Mouse (Mus musculus) ES-E14 (cell line): ENCODE results near the gene Usf3. TPM values are rescaled to one million over a fixed set of nuclear protein-coding genes. Genes with fewer than 3 reads are reported as not detected.

ENCODE experiments used
- DNase-seq: peaks from one replicate; pipeline ENCODE4 v3.0.0-alpha.2; 2013; ENCODE audit warnings: low read depth, low spot score
- H3K27ac ChIP-seq: 2 replicates; pipeline ENCODE4 v1.5.1; 2012; ENCODE audit warnings: low read depth, mild to moderate bottlenecking, low read length, moderate library complexity, mixed read lengths; ENCODE audit not compliant: poor library complexity, insufficient read depth, severe bottlenecking
- H3K36me3 ChIP-seq: 2 replicates; pipeline ENCODE4 v1.6.1; 2012; ENCODE audit warnings: mild to moderate bottlenecking, low read length, moderate library complexity, mixed read lengths; ENCODE audit not compliant: control insufficient read depth, poor library complexity, insufficient read depth, severe bottlenecking
- H3K4me1 ChIP-seq, 2 experiments: fragments of 150-350 bp in 1 of 2; sonication (generic) in 1 of 2; 2 replicates each; pipeline ENCODE4 v1.6.1; 2012; ENCODE audit warnings: low read length in 2 of 2, mild to moderate bottlenecking in 1 of 2, mixed read lengths in 1 of 2; ENCODE audit not compliant: control insufficient read depth in 2 of 2, insufficient read depth in 2 of 2, poor library complexity in 1 of 2
- H3K4me3 ChIP-seq, 2 experiments: fragments of 150-350 bp in 1 of 2; sonication (generic) in 1 of 2; 2 replicates each; pipeline ENCODE4 v1.5.1; 2012; ENCODE audit warnings: low read length in 2 of 2, low read depth in 1 of 2, mild to moderate bottlenecking in 1 of 2, mixed read lengths in 1 of 2; ENCODE audit not compliant: insufficient read depth in 1 of 2, poor library complexity in 1 of 2, severe bottlenecking in 1 of 2
- H3K9ac ChIP-seq: 2 replicates; pipeline ENCODE4 v1.6.1; 2012; ENCODE audit warnings: low read depth, mild to moderate bottlenecking, low read length, mixed read lengths; ENCODE audit not compliant: poor library complexity, insufficient read depth, severe bottlenecking
- H3K9me3 ChIP-seq: fragments of 150-350 bp; sonication (generic); 2 replicates; pipeline ENCODE4 v1.6.1; 2012; ENCODE audit warnings: low read depth, mild to moderate bottlenecking, low read length; ENCODE audit not compliant: control insufficient read depth, insufficient read depth
- CHD2 ChIP-seq: IDR thresholded peaks from 2 replicates; pipeline ENCODE4 v1.6.1; 2014; ENCODE audit warnings: mild to moderate bottlenecking, low read depth, low read length, inconsistent platforms
- HCFC1 ChIP-seq: IDR thresholded peaks from 2 replicates; pipeline ENCODE4 v1.6.1; 2012; ENCODE audit warnings: low read length, inconsistent platforms, borderline replicate concordance; ENCODE audit not compliant: insufficient read depth
- MAFK ChIP-seq: IDR thresholded peaks from 2 replicates; pipeline ENCODE4 v1.6.1; 2014; ENCODE audit warnings: mild to moderate bottlenecking, low read depth, low read length, inconsistent platforms; ENCODE audit not compliant: insufficient read depth
- ZC3H11A ChIP-seq: IDR thresholded peaks from 2 replicates; pipeline ENCODE4 v1.6.1; 2012; ENCODE audit warnings: low read depth, mild to moderate bottlenecking, inconsistent platforms, low read length, borderline replicate concordance
- ZNF384 ChIP-seq: IDR thresholded peaks from 2 replicates; pipeline ENCODE4 v1.6.1; 2012; ENCODE audit warnings: low read depth, low read length, inconsistent platforms
- in situ Hi-C, 2 experiments: fragments of 600-800 bp; cut with MboI; formaldehyde crosslinking; loops; one replicate each; pipeline ENCODE4 v1.15.1; 2025; ENCODE audit warnings: low sequenced_read_pairs in 2 of 2, inconsistent platforms in 1 of 2; ENCODE audit not compliant: unreplicated experiment in 2 of 2
- total RNA-seq: library from RNA; depleted of rRNA; stranded (reverse); fragments of 300-350 nt; gene quantifications from 2 replicates; pipeline ENCODE4 v1.2.3, GENCODE M21; 2012

Gene Usf3
- total RNA-seq, 1 experiment, result 7.1 TPM

GRCm38 (mm10) chr16:44216417-44216816 is 43.4 kb downstream of the Usf3 start:
- no peak overlapping the region for H3K4me3 ChIP-seq
- no peaks in the 10 kb centered on the region for H3K9me3 ChIP-seq
- H3K9ac ChIP-seq, result no peak overlapping the region
- H3K4me1 ChIP-seq, result no peaks in the 10 kb centered on the region
- no peak for TF ChIP-seq ZNF384
- TF ChIP-seq CHD2, result no peak
- TF ChIP-seq HCFC1, result no peak
- no peak for TF ChIP-seq MAFK
- TF ChIP-seq ZC3H11A, result no peak
- in situ Hi-C loops, result no loop called here
- H3K36me3 ChIP-seq, result peaks cover 6% of the 10 kb centered on the region; the same call in 1 of the 2 replicates
- no peak overlapping the region for H3K27ac ChIP-seq
- DNase-seq, result no peak

GRCm38 (mm10) chr16:44221463-44221862 is 48.4 kb downstream of the Usf3 start:
- H3K27ac ChIP-seq, result no peak overlapping the region
- in situ Hi-C loops, result no loop called here
- no peak overlapping the region for H3K4me3 ChIP-seq
- 0 out of 2 replicates have a peak, but pooled peaks cover 2% of the 10 kb centered on the region for H3K36me3 ChIP-seq
- no peak for DNase-seq
- H3K4me1 ChIP-seq, result no peaks in the 10 kb centered on the region
- H3K9me3 ChIP-seq, result no peaks in the 10 kb centered on the region
- no peak overlapping the region for H3K9ac ChIP-seq
- no peak for TF ChIP-seq CHD2
- TF ChIP-seq ZNF384, result no peak
- no peak for TF ChIP-seq MAFK
- TF ChIP-seq HCFC1, result no peak
- TF ChIP-seq ZC3H11A, result no peak

- TF ChIP-seq HCFC1, result no peak
- TF ChIP-seq ZC3H11A, result no peak
- TF ChIP-seq CHD2, result no peak
- TF ChIP-seq MAFK, result no peak
- no peak for TF ChIP-seq ZNF384
- H3K27ac ChIP-seq, result no peak overlapping the region
- in situ Hi-C loops, result no loop called here
Observed at GRCm38 (mm10) chr16:44226706-44227291, 53.8 kb downstream of the Usf3 start.

GRCm38 (mm10) chr16:44233019-44233418 is 60.0 kb downstream of the Usf3 start:
- TF ChIP-seq MAFK, result no peak
- no peak for TF ChIP-seq HCFC1
- TF ChIP-seq ZC3H11A, result no peak
- no peak for TF ChIP-seq ZNF384
- TF ChIP-seq CHD2, result no peak
- H3K27ac ChIP-seq, result no peak overlapping the region
- no peak overlapping the region for H3K4me3 ChIP-seq
- no peak overlapping the region for H3K9ac ChIP-seq
- H3K36me3 ChIP-seq, result no peaks in the 10 kb centered on the region
- in situ Hi-C loops, result no loop called here
- DNase-seq, result no peak
- no peaks in the 10 kb centered on the region for H3K4me1 ChIP-seq
- H3K9me3 ChIP-seq, result no peaks in the 10 kb centered on the region

More at GRCm38 (mm10) chr16:44226706-44227291, 53.8 kb downstream of the Usf3 start:
- Histone ChIP-seq H3K9ac (no peak overlapping the region), H3K4me1 (no peaks in the 10 kb centered on the region), H3K4me3 (no peak overlapping the region), H3K9me3 (no peaks in the 10 kb centered on the region), H3K36me3 (no peaks in the 10 kb centered on the region)
- no peak for DNase-seq

GRCm38 (mm10) chr16:44237836-44238235 is 64.8 kb downstream of the Usf3 start:
- Histone ChIP-seq H3K4me3 (no peak overlapping the region), H3K36me3 (no peaks in the 10 kb centered on the region), H3K9me3 (no peaks in the 10 kb centered on the region), H3K4me1 (no peaks in the 10 kb centered on the region), H3K27ac (no peak overlapping the region), H3K9ac (no peak overlapping the region)
- TF ChIP-seq ZNF384 (no peak), HCFC1 (no peak), ZC3H11A (no peak), MAFK (no peak), CHD2 (no peak)
- DNase-seq, result no peak
- in situ Hi-C loops, result no loop called here
